Mouse (Mus musculus) embryonic facial prominence, embryonic 15.5 days (tissue): ENCODE data around the gene Cpsf4. TPM values are rescaled to one million over a fixed set of nuclear protein-coding genes. Genes with fewer than 3 reads are reported as not detected.
"Not testable (repeated sequence)": the region's sequence is repeated elsewhere in the genome, so short reads cannot be mapped to it uniquely, and the experiment has no call there.

Source experiments
- ATAC-seq: fragments of 200-750 bp; cut with Nextera tagmentation; 2 replicates; pipeline ENCODE4 v1.8.0; 2017; ENCODE audit warnings: low read depth, moderate TSS enrichment; ENCODE audit not compliant: insufficient number of reproducible peaks, low FRiP score, low TSS enrichment
- H3K27ac ChIP-seq: fragments of 300-500 bp; sonication (generic); replicated peaks from 2 replicates; pipeline ENCODE4 v1.5.1; 2015; ENCODE audit warnings: mild to moderate bottlenecking, inconsistent platforms
- H3K27me3 ChIP-seq: fragments of 300-500 bp; sonication (generic); 2 replicates; pipeline ENCODE4 v1.6.1; 2015; ENCODE audit warnings: inconsistent platforms
- H3K36me3 ChIP-seq: fragments of 300-500 bp; sonication (generic); 2 replicates; pipeline ENCODE4 v1.6.1; 2015; ENCODE audit warnings: mild to moderate bottlenecking, inconsistent platforms
- H3K4me1 ChIP-seq: fragments of 300-500 bp; sonication (generic); 2 replicates; pipeline ENCODE4 v1.6.1; 2015; ENCODE audit warnings: inconsistent platforms
- H3K4me2 ChIP-seq: fragments of 300-500 bp; sonication (generic); replicated peaks from 2 replicates; pipeline ENCODE4 v1.6.1; 2015; ENCODE audit warnings: mild to moderate bottlenecking, inconsistent platforms
- H3K4me3 ChIP-seq: fragments of 300-500 bp; sonication (generic); replicated peaks from 2 replicates; pipeline ENCODE4 v1.5.1; 2015; ENCODE audit warnings: mild to moderate bottlenecking, inconsistent platforms
- H3K9ac ChIP-seq: fragments of 300-500 bp; sonication (generic); 2 replicates; pipeline ENCODE4 v1.6.1; 2015; ENCODE audit warnings: inconsistent platforms
- H3K9me3 ChIP-seq: fragments of 300-500 bp; sonication (generic); replicated peaks from 2 replicates; pipeline ENCODE4 v1.6.1; 2016; ENCODE audit warnings: inconsistent platforms
- WGBS: fragments of 180-500 bp; shearing (Covaris S2); methylation state at CpG from one replicate; pipeline ENCODE4 v1.1.7; 2015; 5-methylcytosine and 5-hydroxymethylcytosine counted together
- polyA plus RNA-seq: library from polyadenylated mRNA; unstranded; fragments of >200 nt; fragmentation: Nextera tagmentation; extraction: Ambion mirVana; gene quantifications from 2 replicates; pipeline ENCODE4 v1.2.1, GENCODE M21; 2015

Gene Cpsf4
- polyA plus RNA-seq, 1 experiment from 2014 or later, result 47.6 TPM

DNA sequence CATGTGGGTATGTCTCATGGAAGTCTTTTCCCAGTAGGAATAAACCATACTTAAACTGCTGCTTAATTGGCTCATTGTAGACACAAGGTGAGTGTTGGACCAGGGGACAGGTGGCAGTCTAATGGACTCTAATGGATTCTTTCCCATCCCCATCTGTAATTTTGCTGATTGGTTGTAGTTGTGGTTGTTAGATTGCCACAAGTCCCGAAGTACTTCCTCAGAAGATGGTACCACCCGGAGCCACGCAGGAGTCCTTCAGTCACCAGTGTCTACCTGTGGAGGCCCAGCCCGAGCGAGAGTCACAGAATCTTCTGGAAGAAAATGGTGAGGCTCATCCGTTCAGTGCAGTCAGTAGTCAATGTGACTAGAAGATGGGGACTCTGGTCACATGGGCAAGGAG is 40.4 kb downstream of the Cpsf4 start:
- peaks cover 41% of the 10 kb centered on the region for H3K36me3 ChIP-seq
- H3K4me3 ChIP-seq, result no peak overlapping the region
- H3K27me3 ChIP-seq, result no peaks in the 10 kb centered on the region
- peaks cover 10% of the 10 kb centered on the region for H3K4me1 ChIP-seq
- 95% methylated on average over 6 of the region's 6 CpGs for WGBS
- ATAC-seq, result no peak
- no peak overlapping the region for H3K9ac ChIP-seq
- no peaks in the 10 kb centered on the region for H3K9me3 ChIP-seq
- no peak overlapping the region for H3K27ac ChIP-seq
- no peak overlapping the region for H3K4me2 ChIP-seq

DNA sequence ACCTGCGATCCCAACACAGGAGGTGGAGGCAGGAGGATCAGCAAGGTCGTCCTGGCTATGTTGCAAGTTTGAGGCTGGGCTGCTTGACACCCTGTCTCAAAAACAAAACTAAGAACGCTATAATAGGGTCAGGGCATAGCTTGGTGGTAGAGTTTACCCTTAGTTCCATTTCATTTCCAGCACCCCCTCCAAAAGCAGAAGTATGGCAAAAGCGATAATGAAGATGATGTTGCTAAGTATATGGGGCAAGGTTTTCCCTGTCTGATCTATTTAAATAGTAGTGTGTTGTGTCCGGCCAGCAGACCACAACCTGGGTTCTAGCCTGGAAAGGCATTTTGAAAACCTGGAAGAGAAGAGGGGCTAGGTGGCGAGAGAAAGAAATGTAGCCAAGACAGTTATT is 40.9 kb downstream of the Cpsf4 start:
- H3K36me3 ChIP-seq, result peaks cover 46% of the 10 kb centered on the region
- H3K27ac ChIP-seq, result no peak overlapping the region

DNA sequence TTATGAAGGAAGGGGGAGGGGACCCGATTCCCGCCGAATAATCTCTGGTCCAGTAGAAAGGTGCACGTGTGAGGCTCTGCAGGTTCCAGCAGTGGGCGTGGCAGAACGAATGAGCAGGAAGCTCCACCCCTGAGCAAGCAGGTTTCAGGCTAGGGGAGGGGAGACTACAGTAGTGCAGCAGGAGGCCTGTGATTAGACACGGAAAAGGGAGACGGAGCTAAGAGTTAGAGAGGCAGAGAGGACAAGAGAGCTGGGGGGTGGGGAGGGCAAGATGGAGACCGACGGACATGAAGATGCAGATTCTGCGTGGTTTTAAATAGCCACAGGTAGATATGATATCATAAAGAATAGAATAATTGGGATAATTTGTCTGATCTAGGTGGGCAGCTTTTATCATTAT is 41.4 kb downstream of the Cpsf4 start:
- H3K27ac ChIP-seq, H3K27me3 ChIP-seq, ATAC-seq, H3K4me2 ChIP-seq, H3K9me3 ChIP-seq, H3K9ac ChIP-seq, H3K4me3 ChIP-seq: not testable (repeated sequence)
- peaks cover 50% of the 10 kb centered on the region for H3K36me3 ChIP-seq
- H3K4me1 ChIP-seq, result peaks cover 10% of the 10 kb centered on the region
- 34% methylated on average over 11 of the region's 11 CpGs for WGBS

More for the DNA sequence above, 40.9 kb downstream of the Cpsf4 start:
- no peak overlapping the region for H3K4me3 ChIP-seq
- H3K4me2 ChIP-seq, result no peak overlapping the region
- H3K9me3 ChIP-seq, result no peaks in the 10 kb centered on the region
- 84% methylated on average over 6 of the region's 6 CpGs for WGBS
- H3K9ac ChIP-seq, result no peak overlapping the region
- H3K27me3 ChIP-seq, result no peaks in the 10 kb centered on the region
- H3K4me1 ChIP-seq, result peaks cover 10% of the 10 kb centered on the region
- ATAC-seq, result no peak

- Histone ChIP-seq H3K27me3 (no peaks in the 10 kb centered on the region), H3K36me3 (peaks cover 69% of the 10 kb centered on the region), H3K9ac (no peak overlapping the region), H3K4me3 (no peak overlapping the region), H3K4me2 (no peak overlapping the region), H3K27ac (no peak overlapping the region), H3K9me3 (no peaks in the 10 kb centered on the region), H3K4me1 (no peaks in the 10 kb centered on the region)
- ATAC-seq, result no peak
- 92% methylated on average over 4 of the region's 4 CpGs for WGBS
These were observed 44.3 kb downstream of the Cpsf4 start for GRCm38 (mm10) chr5:145211340-145211739.

DNA sequence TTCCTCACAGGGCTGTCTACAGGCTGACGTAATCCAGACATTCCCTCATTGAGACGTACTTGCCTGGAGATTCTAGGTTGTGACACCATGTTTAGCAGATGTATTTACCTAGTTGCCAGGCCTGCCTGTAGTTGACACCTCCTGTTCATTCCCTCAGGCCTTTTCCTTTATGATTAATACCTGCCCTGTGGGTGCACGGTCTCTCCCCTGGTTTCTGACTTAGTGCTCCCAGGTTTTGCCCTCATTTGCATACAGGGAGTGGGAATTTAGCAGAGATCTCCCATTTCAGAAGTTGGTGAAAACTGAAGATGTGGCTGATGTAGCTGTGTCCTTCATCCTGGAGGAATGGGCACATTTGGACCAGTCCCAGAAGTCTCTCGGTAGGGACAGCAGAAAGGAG is 45.2 kb downstream of the Cpsf4 start:
- Histone ChIP-seq H3K9me3 (no peaks in the 10 kb centered on the region), H3K4me3 (no peak overlapping the region), H3K4me2 (no peak overlapping the region), H3K36me3 (peaks cover 69% of the 10 kb centered on the region), H3K27me3 (no peaks in the 10 kb centered on the region), H3K9ac (no peak overlapping the region), H3K4me1 (no peaks in the 10 kb centered on the region), H3K27ac (no peak overlapping the region)
- no peak for ATAC-seq
- 92% methylated on average over 4 of the region's 4 CpGs for WGBS

DNA sequence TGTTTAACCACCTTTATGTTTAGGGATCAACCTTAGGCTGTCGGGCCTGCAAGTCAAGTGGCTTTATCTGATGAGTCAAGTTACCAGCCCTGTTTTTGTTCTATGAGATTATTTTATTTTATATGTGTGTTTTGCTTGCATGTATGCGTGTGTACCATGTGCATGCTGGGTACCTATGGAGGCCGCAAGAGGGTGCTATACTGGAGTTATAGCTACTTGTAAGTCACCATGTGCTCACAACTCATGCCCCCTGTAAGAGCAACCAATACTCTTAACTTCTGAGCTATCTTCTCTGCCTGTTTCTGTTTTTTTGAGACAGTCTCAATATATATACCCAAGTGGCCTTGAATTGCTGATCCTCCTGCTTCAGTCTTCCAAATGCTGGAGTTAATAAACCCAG is 46.5 kb downstream of the Cpsf4 start:
- Histone ChIP-seq H3K27ac (no peak overlapping the region), H3K9me3 (no peaks in the 10 kb centered on the region), H3K9ac (no peak overlapping the region), H3K27me3 (no peaks in the 10 kb centered on the region), H3K36me3 (peaks cover 74% of the 10 kb centered on the region), H3K4me1 (no peaks in the 10 kb centered on the region), H3K4me3 (no peak overlapping the region), H3K4me2 (no peak overlapping the region)
- no peak for ATAC-seq
- 91% methylated on average over 3 of the region's 3 CpGs for WGBS

- Histone ChIP-seq H3K4me3 (no peak overlapping the region), H3K27me3 (no peaks in the 10 kb centered on the region), H3K4me2 (no peak overlapping the region), H3K27ac (no peak overlapping the region), H3K36me3 (peaks cover 74% of the 10 kb centered on the region), H3K9me3 (no peaks in the 10 kb centered on the region), H3K9ac (no peak overlapping the region), H3K4me1 (no peaks in the 10 kb centered on the region)
- ATAC-seq, result no peak
- WGBS, result 54% methylated on average over 4 of the region's 4 CpGs
These were observed 47.7 kb downstream of the Cpsf4 start for GRCm38 (mm10) chr5:145214679-145215078.

GRCm38 (mm10) chr5:145217746-145218145 is 50.7 kb downstream of the Cpsf4 start:
- H3K4me3 ChIP-seq, result no peak overlapping the region
- no peaks in the 10 kb centered on the region for H3K27me3 ChIP-seq
- 91% methylated on average over 6 of the region's 6 CpGs for WGBS
- no peak overlapping the region for H3K4me2 ChIP-seq
- no peaks in the 10 kb centered on the region for H3K9me3 ChIP-seq
- no peak overlapping the region for H3K27ac ChIP-seq
- ATAC-seq, result no peak
- H3K9ac ChIP-seq, result no peak overlapping the region
- H3K36me3 ChIP-seq, result peaks cover 67% of the 10 kb centered on the region
- no peaks in the 10 kb centered on the region for H3K4me1 ChIP-seq

GRCm38 (mm10) chr5:145218206-145218605 is 51.2 kb downstream of the Cpsf4 start:
- Histone ChIP-seq H3K27ac (no peak overlapping the region), H3K9ac (no peak overlapping the region), H3K36me3 (peaks cover 63% of the 10 kb centered on the region), H3K27me3 (no peaks in the 10 kb centered on the region), H3K4me3 (no peak overlapping the region), H3K4me2 (no peak overlapping the region), H3K9me3 (no peaks in the 10 kb centered on the region), H3K4me1 (no peaks in the 10 kb centered on the region)
- no peak for ATAC-seq
- 94% methylated on average over 21 of the region's 21 CpGs for WGBS

GRCm38 (mm10) chr5:145218671-145219070 is 51.7 kb downstream of the Cpsf4 start:
- Histone ChIP-seq H3K4me2 (no peak overlapping the region), H3K4me3 (no peak overlapping the region), H3K4me1 (no peaks in the 10 kb centered on the region), H3K36me3 (peaks cover 58% of the 10 kb centered on the region), H3K9ac (no peak overlapping the region), H3K27me3 (no peaks in the 10 kb centered on the region), H3K9me3 (no peaks in the 10 kb centered on the region), H3K27ac (no peak overlapping the region)
- 94% methylated on average over 20 of the region's 20 CpGs for WGBS
- no peak for ATAC-seq

- H3K27ac ChIP-seq, result no peak overlapping the region
- H3K9me3 ChIP-seq, result no peaks in the 10 kb centered on the region
- WGBS, result 92% methylated on average over 8 of the region's 8 CpGs
- no peak overlapping the region for H3K9ac ChIP-seq
- H3K4me2 ChIP-seq, result no peak overlapping the region
- no peak overlapping the region for H3K4me3 ChIP-seq
- ATAC-seq, result no peak
- no peaks in the 10 kb centered on the region for H3K27me3 ChIP-seq
- no peaks in the 10 kb centered on the region for H3K4me1 ChIP-seq
- H3K36me3 ChIP-seq, result peaks cover 47% of the 10 kb centered on the region
These were observed 53.0 kb downstream of the Cpsf4 start for GRCm38 (mm10) chr5:145219981-145220380.

DNA sequence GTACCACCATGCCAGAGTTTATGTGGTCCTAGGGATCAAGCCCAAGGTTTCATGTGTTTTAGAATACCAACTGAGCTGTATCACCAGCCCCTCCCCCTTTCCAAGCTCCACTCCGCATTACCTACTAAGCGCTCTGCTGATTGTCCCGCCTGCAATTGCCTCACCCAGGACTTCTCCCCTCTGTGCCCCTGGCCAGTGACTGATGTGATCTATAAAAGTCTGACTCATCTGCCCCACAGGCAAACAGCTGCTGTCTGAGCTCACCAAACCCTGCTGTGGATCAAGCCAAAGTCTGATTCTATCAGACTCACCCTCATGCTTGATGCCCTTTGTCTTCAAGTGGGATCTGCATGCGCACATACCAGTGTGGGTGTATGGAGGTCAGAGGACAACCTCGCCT is 55.8 kb downstream of the Cpsf4 start:
- H3K36me3 ChIP-seq, result peaks cover 39% of the 10 kb centered on the region
- no peak overlapping the region for H3K4me3 ChIP-seq
- H3K9ac ChIP-seq, result no peak overlapping the region
- WGBS, result 83% methylated on average over 5 of the region's 5 CpGs
- no peaks in the 10 kb centered on the region for H3K27me3 ChIP-seq
- H3K4me2 ChIP-seq, result no peak overlapping the region
- H3K27ac ChIP-seq, result no peak overlapping the region
- 0 out of 2 replicates have a peak, but pooled peaks have one; percentile 34 for ATAC-seq
- H3K4me1 ChIP-seq, result no peaks in the 10 kb centered on the region
- H3K9me3 ChIP-seq, result no peaks in the 10 kb centered on the region
